Mouse (Mus musculus) gastrocnemius, adult 8-10 months (tissue): ENCODE results near the gene Trpc1. TPM values are rescaled to one million over a fixed set of nuclear protein-coding genes. Genes with fewer than 3 reads are reported as not detected.
A peak's percentile ranks its signal among the peaks of the same experiment; 100 is the strongest.

Source experiments
- DNase-seq, 2 experiments: peaks; one replicate each; pipeline ENCODE4 v3.0.0; 2022; ENCODE audit warnings: low spot score in 2 of 2
- total RNA-seq, 4 experiments: library from RNA; stranded (reverse); gene quantifications; 2 replicates each; pipeline ENCODE4 v1.2.4; 2022

Gene Trpc1
- total RNA-seq, 4 experiments from 2014 or later = 0.72 to 1.2 (median 1.0) TPM

DNA sequence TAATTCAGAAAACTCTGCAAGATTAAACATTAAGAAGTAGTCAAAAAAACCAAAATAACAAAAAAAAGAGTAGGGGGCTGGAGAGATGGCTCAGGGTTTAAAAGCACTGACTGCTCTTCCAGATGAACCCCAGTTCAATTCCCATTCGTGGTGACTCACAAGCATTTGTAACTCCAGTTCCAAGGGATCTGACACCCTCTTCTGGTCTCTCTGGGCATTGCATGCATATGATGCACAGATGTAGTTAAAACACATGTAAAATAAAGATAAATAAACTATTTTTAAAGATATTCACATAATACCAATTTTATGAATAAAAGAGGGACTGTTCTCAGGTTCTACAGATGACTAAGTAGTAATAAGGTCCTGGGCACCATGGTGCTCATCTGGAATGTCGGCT is 52.4 kb downstream of the Trpc1 start:
- DNase-seq = peak in 1 of 2 experiments; percentile 9

DNA sequence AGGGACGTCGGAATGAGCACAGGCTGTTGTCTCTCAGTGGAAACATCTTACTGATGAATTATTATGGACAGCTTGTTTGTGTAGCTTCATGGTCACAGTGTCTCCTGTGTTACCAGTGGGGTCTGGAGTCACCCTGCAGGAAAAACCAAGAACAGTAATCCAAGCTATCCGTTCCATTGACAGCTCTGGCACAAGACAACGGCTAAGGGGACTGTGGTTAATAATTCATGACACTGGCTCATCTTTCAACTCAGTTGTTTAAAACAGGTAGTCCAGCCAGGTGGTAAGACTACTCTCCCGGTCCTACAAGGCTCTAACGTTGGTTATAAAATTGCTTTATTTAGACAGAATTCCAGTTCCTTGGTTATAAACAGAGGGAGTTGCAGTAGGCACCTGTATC is 53.6 kb downstream of the Trpc1 start:
- no peak for DNase-seq

DNA sequence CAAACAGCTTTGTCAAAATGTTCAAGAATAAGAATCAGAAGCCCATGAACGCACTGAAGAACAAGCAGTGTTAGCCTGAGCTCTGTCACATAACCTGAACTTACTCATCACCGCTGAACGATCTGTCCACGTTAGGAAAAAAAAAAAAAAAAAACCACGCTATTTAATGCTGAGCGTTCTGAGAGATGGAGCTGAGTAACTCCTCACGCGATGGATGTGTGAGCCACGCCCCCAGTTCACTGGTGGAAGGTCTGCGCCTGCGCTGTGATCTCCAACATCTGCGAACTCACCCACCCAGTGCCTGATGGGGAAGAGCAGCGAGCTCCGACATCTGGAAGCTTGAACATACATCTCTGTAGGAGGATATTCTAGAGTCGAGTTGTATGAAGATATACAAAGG is 55.2 kb downstream of the Trpc1 start:
- no peak for DNase-seq

DNA sequence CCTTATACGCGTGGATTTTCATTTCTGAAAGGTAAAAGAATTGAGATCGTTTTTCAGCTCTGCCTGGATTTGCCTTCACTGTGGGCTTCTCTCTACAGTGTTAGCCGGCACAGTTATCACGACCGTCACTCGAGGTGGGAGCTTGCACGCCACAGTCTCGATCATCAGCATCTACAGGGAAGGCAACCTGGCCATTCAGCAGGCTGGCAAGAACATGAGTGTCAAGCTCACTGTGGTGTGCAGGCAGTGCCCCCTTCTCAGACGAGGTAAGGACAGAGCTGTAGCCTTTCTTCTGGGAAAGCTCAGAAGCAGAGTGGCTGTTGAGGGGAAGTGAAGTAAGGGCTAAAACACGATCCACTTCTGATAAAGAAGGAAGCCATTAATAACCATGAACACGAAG is 55.6 kb downstream of the Trpc1 start:
- no peak for DNase-seq

DNA sequence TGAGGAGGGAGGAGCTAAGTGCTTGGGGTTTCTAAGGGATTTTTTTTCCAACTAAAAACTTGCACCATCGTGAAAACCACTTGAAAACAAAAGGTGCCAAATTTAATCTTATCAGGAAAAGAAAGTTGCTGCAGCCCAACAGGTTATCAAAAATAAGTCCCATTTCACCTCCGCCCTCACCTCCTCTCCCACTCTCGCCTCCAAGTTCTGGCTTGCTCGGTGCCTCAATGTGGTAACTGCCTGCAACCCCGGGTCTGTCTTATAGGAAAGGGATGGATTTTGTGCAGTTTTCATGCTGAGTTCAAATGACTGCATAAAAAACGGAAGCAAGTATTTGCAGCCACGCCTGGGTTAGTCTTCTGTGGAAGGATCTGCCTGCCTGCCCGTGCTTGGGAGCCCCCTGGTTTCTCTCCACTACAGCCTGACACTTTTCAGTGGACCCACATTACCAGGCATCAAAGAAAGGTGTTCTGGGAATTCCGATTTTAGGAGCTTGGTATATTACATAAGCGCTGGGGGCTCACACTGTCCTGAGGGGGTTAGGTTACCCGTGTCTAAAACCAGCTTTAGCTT is 56.6 kb downstream of the Trpc1 start:
- no peak for DNase-seq

DNA sequence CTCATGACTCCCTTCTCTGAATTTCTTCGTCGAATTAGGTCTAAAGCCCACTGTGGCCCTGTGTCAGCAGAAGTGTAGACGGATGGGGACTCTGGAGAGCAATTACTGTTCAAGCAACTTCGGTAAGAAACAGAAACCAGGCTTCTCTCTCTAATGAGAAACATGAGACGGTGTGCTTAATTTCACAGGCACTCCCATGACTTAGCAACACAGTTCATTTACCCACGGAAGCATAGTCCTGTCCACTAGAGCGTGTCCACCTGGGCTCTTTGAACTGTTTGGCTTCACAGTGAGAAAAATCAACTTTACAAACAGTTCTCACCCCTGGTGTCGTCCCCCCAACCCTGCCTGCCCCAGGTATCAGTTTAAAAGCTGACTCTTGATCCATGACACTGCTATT is 57.4 kb downstream of the Trpc1 start:
- DNase-seq = no peak

DNA sequence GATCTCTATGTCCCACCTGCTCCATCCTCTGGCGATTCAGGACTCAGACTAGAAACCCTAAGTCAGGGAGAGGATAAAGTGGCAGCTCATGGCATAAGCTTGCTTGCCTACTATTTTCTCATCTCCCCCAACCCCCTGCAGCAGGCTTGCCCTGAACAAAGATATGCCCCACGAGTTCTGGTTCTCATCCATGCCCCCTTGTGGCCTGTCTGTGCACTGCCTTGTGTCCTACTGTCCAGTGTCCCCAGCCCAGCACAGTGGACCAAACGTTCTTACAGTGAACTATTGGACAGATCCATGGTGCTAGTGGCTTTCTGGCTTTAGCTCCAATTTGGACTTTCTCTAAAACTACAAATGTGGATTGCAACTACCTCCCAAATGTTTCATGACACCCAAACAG is 62.1 kb downstream of the Trpc1 start:
- DNase-seq = peak in 1 of 2 experiments; percentile 12

DNA sequence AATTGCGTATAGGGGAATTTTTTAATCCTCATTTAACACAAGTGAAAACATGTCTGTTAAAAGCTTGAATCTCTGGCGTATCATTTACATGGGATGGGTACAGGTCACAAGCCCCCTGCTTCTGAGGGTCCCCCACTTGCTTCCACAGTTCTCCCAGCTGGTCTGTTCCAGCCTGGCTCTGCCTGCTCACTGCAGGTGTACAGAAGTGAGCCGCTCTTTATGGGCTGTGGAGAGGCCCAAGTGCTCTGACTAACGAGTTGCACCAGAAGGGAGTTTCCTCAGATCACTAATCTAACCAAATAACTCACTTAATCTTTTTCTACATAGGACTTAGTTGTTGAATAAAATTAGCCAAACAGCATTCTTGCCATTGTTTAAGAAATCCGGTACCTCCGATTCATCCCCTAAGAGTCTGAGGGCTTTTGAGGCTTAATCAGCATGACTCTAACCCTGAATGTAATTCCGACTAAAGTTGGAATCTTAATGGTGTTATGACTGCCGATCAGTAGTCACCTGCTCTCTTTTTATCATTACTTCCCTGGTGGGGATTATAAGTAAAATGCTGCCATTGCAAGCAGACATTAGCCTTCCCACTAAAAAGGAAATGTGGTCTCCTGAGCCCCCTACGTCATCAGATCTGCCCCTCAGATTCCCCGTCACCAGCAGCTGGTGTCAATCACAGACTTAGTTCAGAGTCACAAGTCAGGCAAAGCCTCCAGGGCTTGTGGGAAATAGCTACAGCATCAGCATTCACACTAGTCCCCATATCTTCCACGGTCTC is 64.3 kb downstream of the Trpc1 start:
- DNase-seq = no peak

DNA sequence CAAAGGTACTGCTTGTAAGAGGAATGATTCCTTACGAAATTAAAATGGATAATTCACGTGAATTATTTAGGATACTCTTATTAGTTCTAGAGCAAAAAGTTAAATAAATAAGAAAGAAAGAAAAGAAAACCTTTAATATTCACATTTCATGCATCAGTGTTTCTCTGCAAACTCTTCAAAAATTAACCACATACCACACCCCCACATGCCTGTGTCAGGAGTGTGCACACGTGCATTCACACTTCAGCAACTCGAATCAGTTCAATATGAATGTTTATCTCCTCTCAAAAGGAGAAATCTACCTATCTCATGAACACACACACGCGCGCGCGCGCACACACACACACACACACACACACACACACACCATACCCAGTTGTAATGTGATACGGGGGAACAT is 69.5 kb downstream of the Trpc1 start:
- DNase-seq = no peak

DNA sequence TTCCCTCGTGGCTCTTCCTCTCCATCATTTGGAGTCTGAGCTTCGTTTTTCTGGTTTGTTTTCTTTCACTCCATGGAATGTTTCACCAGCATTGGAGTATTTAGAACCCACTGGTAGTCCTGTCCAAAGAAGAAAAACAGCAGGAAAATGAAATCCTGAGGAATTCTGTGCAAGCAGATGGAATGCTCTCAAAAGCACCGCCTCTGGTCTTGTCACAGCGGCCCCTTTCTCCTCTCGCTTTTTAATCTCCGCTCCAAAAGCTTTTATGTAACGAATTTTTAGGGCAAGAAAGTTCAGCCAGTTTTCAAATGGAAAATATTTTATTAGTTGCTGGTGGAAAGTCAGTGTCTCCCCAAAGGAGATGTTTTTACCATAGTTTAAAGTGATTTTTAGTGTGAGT is 70.2 kb downstream of the Trpc1 start:
- DNase-seq = no peak

DNA sequence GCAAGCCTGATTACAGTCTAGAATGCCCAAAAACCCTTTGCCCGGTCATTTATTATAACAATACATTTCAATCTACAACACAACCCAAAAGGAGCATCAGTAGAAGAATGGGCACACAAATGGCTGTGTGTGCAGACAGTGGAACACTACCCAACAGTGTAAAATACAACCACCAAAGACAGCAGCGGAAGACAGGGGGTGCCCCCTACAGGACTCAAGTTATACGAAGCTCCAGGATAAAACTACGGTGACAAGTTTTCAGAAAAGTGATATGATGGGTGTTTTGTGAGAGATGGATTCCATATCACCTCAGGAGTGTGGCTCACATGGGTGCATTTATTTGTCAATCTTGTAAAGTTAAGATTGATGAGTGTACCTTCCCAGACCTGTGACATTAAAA is 74.2 kb downstream of the Trpc1 start:
- no peak for DNase-seq

DNA sequence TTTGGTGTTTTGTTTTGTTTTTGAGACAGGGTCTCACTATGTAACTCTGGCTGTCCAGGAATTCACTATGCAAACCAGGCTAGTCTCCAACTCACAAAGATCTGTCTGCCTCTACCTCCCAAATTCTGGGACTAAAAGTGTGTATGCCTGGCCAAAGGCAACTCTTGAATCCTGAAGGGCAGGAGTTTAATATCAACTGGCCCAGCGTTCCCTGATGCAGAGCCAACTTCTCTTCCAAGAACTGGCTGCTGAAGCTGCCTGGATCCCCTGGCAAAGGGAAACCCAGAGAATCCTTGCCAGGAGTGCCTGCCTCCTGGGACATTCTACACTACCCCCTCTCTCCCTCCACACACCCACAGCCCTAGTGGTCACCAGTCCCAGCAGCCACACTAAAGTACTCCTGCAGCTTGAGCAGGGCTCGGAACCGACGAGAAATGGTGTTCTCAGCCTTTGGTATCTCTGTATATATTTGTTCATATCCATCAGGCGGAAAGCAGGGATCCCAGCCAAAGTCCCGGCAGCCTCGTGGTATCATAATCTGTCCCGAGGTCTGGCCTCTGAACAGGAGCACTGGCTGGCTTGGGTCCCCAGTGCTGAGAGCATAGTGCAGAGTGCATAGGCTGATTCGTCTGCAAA is 75.0 kb downstream of the Trpc1 start:
- DNase-seq = peak; percentile 58 to 72

DNA sequence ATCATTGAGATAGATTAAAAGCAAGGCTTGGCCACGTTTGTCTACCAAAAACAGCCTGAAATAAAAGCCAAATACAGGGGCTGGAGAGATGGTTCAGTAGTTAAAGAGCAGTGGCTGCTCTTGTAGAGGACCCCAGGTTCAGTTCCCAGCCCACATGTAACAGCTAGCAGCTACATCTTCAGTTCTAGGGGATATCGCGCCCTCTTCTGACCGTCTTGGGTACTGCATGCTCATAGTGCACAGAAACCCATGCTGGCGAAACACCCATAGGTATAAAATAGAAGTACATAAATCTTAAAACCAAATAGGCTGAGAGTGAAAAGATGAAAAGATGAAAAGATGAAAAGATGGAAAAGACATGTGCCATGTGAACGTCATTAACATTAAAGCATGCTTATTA is 77.4 kb downstream of the Trpc1 start:
- DNase-seq = no peak

DNA sequence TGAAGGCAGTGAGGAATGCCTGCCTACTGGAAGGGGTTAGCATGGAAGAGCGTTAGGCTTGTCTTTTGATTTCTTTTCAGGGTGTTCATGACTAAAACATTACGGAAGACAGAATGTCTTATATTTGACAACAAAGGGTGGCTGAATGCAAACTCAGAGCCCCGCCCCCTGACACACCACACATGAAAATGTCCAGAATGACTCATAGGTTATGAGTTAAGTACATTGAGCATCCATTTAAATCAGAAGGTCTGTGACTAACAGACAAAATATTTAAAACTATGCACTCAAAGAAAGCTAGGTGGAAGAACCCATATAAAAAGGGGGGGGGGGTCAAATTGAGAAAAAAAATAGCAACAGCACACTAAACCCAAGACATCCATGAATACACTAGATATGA is 77.8 kb downstream of the Trpc1 start:
- no peak for DNase-seq

DNA sequence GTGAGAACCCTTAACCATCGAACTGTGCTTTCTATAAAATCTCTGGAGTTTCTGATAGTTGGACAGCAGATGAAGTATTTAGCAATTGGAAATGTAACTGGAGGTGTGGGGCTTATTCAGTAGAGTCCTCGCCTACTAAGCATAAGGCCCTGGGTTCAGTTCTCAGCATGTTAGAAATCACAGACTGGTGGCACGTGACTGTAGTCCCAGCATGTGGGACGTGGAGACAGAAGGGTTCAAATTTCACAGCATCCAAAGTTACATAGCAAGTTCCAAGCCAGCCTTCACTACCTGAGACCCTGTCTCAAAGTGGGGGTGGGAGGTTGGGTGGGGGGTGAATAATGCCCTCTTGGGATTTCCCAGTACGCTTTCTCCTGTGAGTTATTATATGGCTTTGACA is 81.9 kb downstream of the Trpc1 start:
- no peak for DNase-seq

DNA sequence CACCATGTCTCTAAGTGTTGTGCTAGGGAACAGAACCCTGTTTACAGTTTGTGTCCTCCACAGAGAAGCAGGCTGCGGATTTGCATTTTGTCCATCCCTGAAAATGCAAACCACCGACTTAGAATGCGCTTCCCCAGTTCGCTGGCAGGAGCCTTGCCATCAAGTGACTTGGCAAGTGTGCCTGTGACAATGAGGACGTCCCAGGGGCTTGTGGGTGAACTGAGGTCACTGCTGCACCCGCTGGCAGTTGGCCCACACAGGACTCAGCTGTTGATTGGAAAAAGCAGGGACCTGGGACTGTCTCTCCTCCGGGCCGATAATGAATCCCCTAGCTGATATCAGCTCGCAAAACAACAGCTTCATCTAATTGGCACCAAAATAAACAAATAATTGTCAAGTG is 82.3 kb downstream of the Trpc1 start:
- peak; percentile 20 to 35 for DNase-seq

DNA sequence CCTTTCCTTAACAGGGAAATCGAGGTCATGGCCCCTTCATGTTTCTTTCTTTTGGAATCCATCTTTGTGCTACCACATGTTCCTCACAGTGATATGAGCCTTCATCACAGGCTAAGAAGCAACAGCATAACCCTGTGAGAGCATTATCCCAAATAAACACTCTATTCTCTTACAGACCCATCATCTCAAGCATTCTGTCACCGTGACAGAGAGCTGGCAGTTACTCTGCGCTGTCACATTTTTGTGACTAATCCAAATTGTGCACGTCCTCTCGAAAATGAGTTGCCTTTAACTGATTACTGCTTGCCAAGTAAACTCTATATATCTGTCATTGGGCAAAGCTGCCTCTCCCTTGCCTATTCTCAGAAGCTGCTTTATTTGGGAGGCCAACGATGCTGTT is 84.3 kb downstream of the Trpc1 start:
- no peak for DNase-seq

DNA sequence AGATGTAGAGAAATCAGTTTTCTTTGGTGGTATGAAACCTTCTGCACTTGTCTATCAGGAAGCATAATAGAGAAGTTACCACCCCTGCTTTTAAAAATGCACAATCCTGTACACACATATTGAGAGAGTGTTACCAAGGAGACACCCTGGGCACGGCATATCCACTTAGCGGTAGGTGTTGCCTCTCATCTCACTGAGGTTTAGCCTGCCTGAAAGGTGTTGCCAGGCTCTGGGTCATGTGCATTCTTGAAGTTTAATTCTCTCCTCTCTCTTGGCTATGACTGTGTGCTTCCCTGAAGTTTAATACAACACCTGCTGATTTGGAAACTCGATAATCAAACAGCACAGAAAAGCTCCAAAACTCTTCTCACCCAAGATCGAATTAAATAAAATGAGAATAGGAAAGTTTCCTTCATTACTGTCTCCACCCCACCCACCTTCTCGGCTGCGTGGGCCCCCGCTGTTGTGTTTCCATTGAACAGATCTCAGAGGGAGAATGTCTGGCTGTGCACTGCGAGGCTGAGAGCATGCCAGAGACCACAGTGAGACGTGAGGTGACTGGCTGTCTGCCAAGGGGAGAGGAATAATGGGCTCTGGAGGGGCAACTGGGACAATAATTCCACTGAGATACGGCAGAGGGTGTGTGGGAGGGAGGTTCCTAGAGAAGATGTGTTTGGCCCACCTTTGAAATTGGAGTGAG is 85.7 kb downstream of the Trpc1 start:
- DNase-seq = no peak

DNA sequence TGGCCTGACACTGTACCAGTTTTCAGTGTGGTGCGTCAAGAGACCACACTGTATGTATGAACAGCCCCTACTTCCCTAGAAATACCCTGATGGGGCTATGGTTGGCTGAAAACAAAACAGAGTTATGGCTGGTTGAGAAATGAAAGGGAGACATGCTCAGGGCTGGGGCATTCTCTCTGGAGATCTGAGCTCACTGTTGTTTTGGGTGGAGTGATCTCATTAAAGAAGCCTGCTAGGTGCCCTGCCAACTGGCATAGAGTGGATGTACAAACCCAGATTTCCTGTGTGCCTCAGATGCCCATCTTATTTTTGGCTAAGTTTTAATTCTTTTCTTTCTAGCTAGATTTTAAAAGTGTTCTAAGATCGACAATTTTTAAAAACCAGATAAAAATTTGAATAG is 92.2 kb downstream of the Trpc1 start:
- DNase-seq = peak in 1 of 2 experiments; percentile 10
